Mouse (Mus musculus): ENCODE results near the gene Gm27027. TPM values are rescaled to one million over a fixed set of nuclear protein-coding genes. Genes with fewer than 3 reads are reported as not detected.

Gm27027 gene
- polyA plus RNA-seq, 1 experiment from 2014 or later, result not detected

DNA sequence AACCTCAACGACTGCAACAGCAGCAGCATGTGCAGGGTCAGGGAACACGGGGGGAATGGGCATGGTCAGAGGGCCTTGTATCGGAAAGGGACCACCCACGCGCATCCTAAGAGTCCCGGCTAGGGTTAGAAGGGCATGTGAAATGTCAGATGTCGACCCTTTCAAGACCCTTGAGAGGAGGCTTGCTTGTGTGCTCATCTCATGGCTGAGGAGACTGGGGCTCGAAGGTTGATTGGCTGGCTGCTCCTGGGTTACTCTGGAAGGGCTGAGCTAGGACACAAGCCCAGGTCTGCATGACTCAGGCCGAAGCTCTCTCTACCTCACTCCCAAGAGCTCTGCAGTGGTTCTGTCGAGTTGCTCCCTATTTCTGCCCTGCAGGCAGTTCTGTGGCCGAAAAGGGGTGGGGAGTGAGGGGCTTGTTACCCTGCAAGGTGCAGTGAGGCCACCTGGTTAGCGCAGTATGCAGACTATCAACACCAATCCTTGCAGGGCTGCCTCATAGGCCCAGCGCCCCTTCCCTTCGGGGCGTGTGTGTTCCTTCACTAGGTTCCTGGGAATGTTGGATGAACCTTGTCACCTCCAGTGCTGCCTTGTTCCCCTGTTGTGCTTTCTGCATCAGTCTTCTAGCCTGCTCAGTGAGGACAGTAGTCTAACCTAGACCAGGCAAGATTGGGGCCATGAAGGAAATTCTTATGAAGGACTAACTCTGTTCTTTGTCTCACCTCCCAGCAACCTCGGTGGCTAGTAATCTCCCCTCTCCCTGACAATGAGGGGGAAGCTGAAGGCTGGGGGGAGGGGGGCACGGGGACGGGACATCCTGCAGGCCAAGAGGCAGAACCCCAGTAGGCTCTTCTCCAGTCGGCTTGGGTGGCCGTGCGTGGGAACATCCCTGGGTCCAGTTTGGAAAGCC lies 20.4 kb downstream of the Gm27027 start:
- WGBS, result 14% methylated on average over 21 of the region's 21 CpGs
- 0 out of 2 replicates have a peak, but pooled peaks cover 2% of the 10 kb centered on the region for H3K27me3 ChIP-seq
- peak overlapping the region; percentile 93 for H3K4me2 ChIP-seq
- no peaks in the 10 kb centered on the region for H3K9me3 ChIP-seq
- peaks cover 29% of the 10 kb centered on the region for H3K4me1 ChIP-seq
- ATAC-seq (ENCODE audit: insufficient number of reproducible peaks, insufficient read depth, low FRiP score, low TSS enrichment, low read depth), result peak; percentile 22; the same call in 1 of the 2 replicates
- H3K27ac ChIP-seq, result peak overlapping the region; percentile 8
- H3K9ac ChIP-seq, result peak overlapping the region; percentile 70
- peaks cover 22% of the 10 kb centered on the region for H3K36me3 ChIP-seq
- peak overlapping the region; percentile 49 for H3K4me3 ChIP-seq

DNA sequence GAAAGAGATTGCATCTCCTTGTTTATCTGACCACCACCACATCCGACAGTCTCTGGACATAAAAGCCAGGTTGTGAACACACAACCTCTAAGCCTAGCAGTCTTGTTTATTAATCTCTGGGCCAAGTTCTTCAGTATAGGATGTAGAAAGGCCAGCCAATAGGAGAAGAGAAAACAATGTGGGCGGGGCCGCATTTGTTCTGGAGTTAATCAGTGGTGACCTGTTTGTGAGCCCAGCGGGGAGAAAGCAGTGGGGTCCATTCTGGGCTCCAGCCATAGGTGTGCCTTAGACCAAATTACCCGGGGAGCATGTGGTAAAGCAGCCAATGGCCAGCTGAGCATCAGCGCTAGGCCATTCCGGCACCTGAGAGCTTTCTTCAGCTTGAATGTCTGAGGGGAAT lies 21.1 kb downstream of the Gm27027 start:
- no peak overlapping the region for H3K4me2 ChIP-seq
- no peak overlapping the region for H3K4me3 ChIP-seq
- peaks cover 29% of the 10 kb centered on the region for H3K4me1 ChIP-seq
- H3K36me3 ChIP-seq, result peaks cover 15% of the 10 kb centered on the region
- H3K27ac ChIP-seq, result no peak overlapping the region
- ATAC-seq (ENCODE audit: insufficient number of reproducible peaks, insufficient read depth, low FRiP score, low TSS enrichment, low read depth), result no peak
- H3K9me3 ChIP-seq, result no peaks in the 10 kb centered on the region
- 39% methylated on average over 7 of the region's 7 CpGs for WGBS
- no peak overlapping the region for H3K9ac ChIP-seq
- H3K27me3 ChIP-seq, result 0 out of 2 replicates have a peak, but pooled peaks cover 2% of the 10 kb centered on the region

DNA sequence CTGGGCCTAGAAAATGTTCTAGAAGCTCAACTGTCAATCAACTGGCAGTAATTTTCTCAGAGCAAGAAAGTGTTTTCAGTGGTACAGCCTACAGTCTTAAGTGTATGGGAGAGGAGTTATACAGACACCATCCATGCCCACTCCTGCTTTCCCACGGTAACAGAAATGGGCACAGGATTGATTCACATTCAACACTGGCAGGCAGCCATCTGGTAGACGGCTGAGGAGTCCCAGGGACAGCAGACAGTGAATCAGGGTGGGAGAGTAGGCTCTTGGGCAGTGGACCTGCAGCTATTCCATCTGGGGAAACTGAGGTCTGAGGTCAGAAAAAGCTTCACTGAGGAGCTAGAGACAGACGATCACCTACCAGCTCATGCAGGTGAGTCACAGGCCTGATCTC lies 24.5 kb downstream of the Gm27027 start:
- H3K27me3 ChIP-seq, result 0 out of 2 replicates have a peak, but pooled peaks cover 2% of the 10 kb centered on the region
- H3K4me1 ChIP-seq, result peaks cover 17% of the 10 kb centered on the region
- no peak overlapping the region for H3K4me3 ChIP-seq
- ATAC-seq (ENCODE audit: insufficient number of reproducible peaks, insufficient read depth, low FRiP score, low TSS enrichment, low read depth), result no peak
- H3K4me2 ChIP-seq, result no peak overlapping the region
- no peaks in the 10 kb centered on the region for H3K9me3 ChIP-seq
- no peaks in the 10 kb centered on the region for H3K36me3 ChIP-seq
- 75% methylated on average over 3 of the region's 3 CpGs for WGBS
- H3K9ac ChIP-seq, result no peak overlapping the region
- no peak overlapping the region for H3K27ac ChIP-seq

DNA sequence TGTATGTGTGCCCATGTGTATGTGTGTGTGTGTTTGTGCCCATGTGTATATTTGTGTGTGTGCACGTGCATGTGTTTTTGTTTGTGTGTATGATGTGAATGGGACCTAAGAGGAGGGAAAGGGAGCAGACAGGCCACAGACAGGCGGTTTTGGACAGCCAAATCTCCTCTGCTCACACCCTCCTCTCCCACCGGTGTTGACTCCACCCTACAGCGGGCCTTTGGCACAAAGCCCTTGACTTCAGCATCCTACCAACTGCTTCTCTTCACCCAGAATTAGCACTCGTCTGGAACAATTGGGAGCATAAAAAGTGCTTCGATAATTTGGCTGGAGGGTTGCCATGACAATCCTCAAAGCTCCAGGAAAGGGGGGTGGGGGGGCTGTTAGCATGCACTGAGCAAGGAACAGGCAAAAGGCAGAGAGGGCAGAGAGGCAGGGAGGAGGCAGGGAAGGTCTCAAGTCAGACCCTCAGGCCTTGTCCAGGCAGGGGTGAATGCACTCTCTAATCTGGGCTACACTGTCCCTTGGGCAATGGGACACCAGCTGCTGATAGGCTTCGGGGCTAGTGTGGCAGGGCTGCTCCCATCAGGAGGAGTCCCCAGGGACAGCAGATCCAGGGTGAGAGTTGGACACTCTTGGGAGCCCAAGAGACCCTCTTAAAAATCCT lies 31.5 kb downstream of the Gm27027 start:
- 61% methylated on average over 7 of the region's 7 CpGs for WGBS
- Histone ChIP-seq H3K4me3 (no peak overlapping the region), H3K27me3 (peaks cover 13% of the 10 kb centered on the region; the same call in 1 of the 2 replicates), H3K36me3 (no peaks in the 10 kb centered on the region), H3K9me3 (no peaks in the 10 kb centered on the region), H3K4me1 (peaks cover 4% of the 10 kb centered on the region), H3K27ac (no peak overlapping the region), H3K9ac (no peak overlapping the region), H3K4me2 (no peak overlapping the region)
- no peak; the same call in 1 of the 2 replicates for ATAC-seq (ENCODE audit: insufficient number of reproducible peaks, insufficient read depth, low FRiP score, low TSS enrichment, low read depth)

DNA sequence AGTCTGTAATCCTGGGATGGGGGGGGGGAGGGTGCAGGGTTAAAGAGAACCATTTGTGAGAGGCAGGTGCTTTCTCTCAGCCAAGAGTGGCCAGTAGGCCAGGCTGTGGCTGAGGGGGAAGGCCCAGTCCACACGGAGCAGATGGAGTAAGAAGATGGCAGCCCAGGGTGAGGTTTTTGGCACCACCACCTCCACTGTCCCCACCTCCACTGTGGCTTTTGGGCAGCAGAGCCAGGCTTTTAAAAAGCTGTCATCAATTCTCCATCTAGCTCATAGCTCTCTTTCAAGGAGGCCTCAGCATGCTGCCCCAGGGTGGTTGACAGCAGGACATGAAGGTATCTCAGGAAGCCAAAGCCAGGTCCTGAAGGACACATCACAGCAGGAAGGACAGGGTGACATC lies 32.4 kb downstream of the Gm27027 start:
- WGBS, result 86% methylated on average over 1 of the region's 1 CpGs
- no peak overlapping the region for H3K4me2 ChIP-seq

DNA sequence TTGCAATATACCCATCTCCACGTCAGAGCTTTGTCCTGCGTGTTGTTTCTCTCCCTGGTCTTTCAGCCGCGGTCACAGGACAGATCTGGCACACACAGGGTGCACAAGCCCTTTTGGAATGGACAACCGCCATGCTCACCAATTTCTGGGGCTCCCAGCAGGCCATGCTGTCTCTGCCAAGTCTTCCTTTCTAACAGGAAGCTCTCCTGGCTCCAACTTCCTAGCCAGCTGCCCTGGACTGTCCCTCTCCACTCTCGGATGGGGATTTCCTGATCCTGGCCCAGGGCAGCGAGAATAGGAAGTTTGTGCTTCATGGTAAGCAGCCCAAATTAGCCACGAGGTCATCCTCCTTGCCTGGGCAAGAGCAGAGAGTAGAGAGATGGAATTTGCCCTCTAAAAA lies 34.4 kb downstream of the Gm27027 start:
- Histone ChIP-seq H3K4me3 (no peak overlapping the region), H3K4me2 (no peak overlapping the region), H3K9ac (no peak overlapping the region), H3K27me3 (peaks cover 40% of the 10 kb centered on the region), H3K27ac (no peak overlapping the region), H3K4me1 (peaks cover 9% of the 10 kb centered on the region), H3K9me3 (no peaks in the 10 kb centered on the region), H3K36me3 (no peaks in the 10 kb centered on the region)
- no peak for ATAC-seq (ENCODE audit: insufficient number of reproducible peaks, insufficient read depth, low FRiP score, low TSS enrichment, low read depth)
- 64% methylated on average over 8 of the region's 8 CpGs for WGBS

More for the DNA sequence above, 32.4 kb downstream of the Gm27027 start:
- Histone ChIP-seq H3K4me1 (peaks cover 4% of the 10 kb centered on the region), H3K36me3 (no peaks in the 10 kb centered on the region), H3K9ac (no peak overlapping the region), H3K4me3 (no peak overlapping the region), H3K9me3 (no peaks in the 10 kb centered on the region), H3K27ac (no peak overlapping the region), H3K27me3 (peaks cover 19% of the 10 kb centered on the region)
- ATAC-seq (ENCODE audit: insufficient number of reproducible peaks, insufficient read depth, low FRiP score, low TSS enrichment, low read depth), result no peak

DNA sequence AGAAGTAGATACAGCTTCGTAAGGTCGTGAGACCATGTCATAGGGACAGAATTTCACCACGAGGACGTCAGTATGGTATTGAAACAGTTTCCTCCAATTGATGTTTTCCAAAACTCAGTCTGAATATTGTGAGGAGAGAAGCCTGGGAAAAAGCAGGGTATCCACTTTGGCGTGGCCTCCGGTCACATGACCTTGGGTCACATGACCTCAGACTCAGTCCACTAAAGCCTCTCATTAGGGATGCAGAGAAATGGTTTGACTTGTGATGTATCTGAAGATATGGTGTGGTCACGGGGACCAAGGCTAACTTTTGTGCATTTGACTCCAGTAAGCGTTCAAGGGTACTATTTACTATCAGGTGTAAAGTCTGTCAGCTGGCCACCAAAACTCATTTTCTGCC lies 36.8 kb downstream of the Gm27027 start:
- H3K4me3 ChIP-seq, result no peak overlapping the region
- no peak overlapping the region for H3K27ac ChIP-seq
- ATAC-seq (ENCODE audit: insufficient number of reproducible peaks, insufficient read depth, low FRiP score, low TSS enrichment, low read depth), result no peak
- no peaks in the 10 kb centered on the region for H3K9me3 ChIP-seq
- H3K4me1 ChIP-seq, result peaks cover 26% of the 10 kb centered on the region
- no peak overlapping the region for H3K9ac ChIP-seq
- no peak overlapping the region for H3K4me2 ChIP-seq
- H3K36me3 ChIP-seq, result no peaks in the 10 kb centered on the region
- H3K27me3 ChIP-seq, result peaks cover 63% of the 10 kb centered on the region
- WGBS, result 73% methylated on average over 8 of the region's 8 CpGs

DNA sequence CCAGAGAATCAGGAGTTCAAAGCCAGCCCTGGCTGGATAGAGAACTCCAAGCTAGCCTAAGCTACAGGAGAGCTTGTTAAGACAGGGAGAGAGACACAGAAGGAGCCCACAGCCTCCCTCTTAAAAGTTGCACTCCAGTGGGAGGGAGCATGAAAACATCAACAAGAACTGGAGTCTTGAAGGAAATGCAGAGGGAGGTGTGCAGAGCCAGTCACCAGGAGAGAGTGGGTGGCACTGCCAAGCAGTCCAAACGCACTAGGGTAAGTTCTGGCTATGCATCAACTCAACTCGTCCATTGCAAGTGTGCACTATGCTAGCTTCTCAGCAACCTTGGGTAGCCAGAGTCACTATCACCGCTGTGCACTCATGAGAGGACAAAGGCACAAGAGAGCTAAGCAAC lies 37.9 kb downstream of the Gm27027 start:
- Histone ChIP-seq H3K4me2 (no peak overlapping the region), H3K4me3 (no peak overlapping the region), H3K27me3 (peaks cover 75% of the 10 kb centered on the region), H3K4me1 (peaks cover 26% of the 10 kb centered on the region), H3K36me3 (no peaks in the 10 kb centered on the region), H3K9me3 (no peaks in the 10 kb centered on the region), H3K27ac (no peak overlapping the region), H3K9ac (no peak overlapping the region)
- WGBS, result 72% methylated on average over 3 of the region's 3 CpGs
- no peak for ATAC-seq (ENCODE audit: insufficient number of reproducible peaks, insufficient read depth, low FRiP score, low TSS enrichment, low read depth)

DNA sequence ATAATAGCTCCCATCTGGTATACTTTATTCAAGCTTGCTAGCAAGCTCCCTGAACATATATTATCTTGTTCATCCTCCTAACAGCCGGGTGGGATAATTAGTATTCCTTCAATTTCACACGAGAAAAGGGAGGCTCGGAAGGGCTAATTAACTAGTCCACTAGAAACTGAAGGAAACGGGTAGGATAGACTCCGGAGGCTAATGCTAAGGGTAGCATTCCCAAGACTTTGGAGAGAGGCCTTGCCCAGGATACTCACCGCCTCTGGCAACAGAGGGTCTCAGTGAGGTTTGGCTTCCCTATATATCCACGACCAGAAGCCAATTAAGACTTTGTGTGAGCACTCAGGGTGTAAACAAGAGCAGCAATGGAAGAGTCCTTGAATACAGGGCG lies 38.4 kb downstream of the Gm27027 start:
- Histone ChIP-seq H3K9me3 (no peaks in the 10 kb centered on the region), H3K27me3 (peaks cover 79% of the 10 kb centered on the region), H3K4me2 (peak overlapping the region; percentile 94), H3K9ac (0 out of 2 replicates have a peak overlapping the region, but pooled peaks have one; percentile 74), H3K4me1 (peaks cover 26% of the 10 kb centered on the region), H3K27ac (no peak overlapping the region), H3K4me3 (no peak overlapping the region), H3K36me3 (no peaks in the 10 kb centered on the region)
- WGBS, result 34% methylated on average over 8 of the region's 8 CpGs
- ATAC-seq (ENCODE audit: insufficient number of reproducible peaks, insufficient read depth, low FRiP score, low TSS enrichment, low read depth), result no peak

DNA sequence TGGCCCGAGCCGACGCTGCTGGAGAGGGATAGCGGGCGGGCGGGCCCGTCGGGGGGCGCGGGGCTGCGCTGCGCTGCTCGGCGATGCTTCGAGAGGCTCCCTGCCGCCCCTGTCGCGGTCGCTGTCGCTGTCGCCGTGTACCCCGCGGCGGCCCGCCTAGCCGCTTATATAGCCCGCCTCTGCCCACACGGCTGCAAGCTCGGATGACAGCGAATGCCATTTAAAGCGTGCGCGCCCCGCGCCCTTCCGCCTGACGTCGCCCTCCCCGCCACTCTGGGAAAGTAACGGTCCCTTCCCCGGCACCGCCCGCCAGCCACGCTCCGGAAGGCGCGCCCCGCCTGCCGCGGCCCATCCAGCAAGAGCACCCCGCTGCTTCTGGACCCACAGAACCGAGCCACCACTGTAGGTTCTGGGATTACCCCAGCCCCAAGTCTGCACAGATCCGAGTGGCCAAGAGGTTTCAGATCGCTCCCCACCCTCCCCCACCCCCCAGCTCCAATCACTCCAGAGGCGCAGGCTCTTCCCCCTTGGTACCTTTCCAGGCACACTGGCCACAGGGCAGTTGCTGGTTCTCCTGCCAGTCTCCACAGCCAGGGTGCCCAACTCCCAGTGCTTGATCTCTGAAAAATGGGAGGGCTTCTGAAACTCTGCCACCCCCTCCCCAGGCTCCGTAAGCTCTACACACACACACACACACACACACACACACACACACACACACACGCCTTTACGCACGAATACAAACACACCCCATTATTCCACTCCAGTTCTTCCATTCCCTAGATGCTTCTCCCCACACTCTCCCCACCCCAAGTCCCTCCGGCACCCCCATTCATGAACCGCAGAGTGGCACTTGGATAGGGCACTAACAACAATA lies 39.0 kb downstream of the Gm27027 start, which contains the start of gene Gm13889:
Gm13889 (minus strand) TSS at position 294 of the 877 bp plus-strand sequence.
- peak within 1 kb of the TSS; percentile 64 for H3K4me3 ChIP-seq
- H3K4me1 ChIP-seq, result peaks cover 26% of the 10 kb centered on the region
- H3K9me3 ChIP-seq, result no peaks in the 10 kb centered on the region
- no peak within 1 kb of the TSS for H3K27ac ChIP-seq
- peak within 1 kb of the TSS; percentile 94 for H3K4me2 ChIP-seq
- H3K9ac ChIP-seq, result peak within 1 kb of the TSS; percentile 74
- ATAC-seq (ENCODE audit: insufficient number of reproducible peaks, insufficient read depth, low FRiP score, low TSS enrichment, low read depth), result peak; percentile 33; the same call in 1 of the 2 replicates
- 4% methylated on average over 51 of the region's 62 CpGs for WGBS
- H3K36me3 ChIP-seq, result no peaks in the 10 kb centered on the region
- H3K27me3 ChIP-seq, result peaks cover 84% of the 10 kb centered on the region

DNA sequence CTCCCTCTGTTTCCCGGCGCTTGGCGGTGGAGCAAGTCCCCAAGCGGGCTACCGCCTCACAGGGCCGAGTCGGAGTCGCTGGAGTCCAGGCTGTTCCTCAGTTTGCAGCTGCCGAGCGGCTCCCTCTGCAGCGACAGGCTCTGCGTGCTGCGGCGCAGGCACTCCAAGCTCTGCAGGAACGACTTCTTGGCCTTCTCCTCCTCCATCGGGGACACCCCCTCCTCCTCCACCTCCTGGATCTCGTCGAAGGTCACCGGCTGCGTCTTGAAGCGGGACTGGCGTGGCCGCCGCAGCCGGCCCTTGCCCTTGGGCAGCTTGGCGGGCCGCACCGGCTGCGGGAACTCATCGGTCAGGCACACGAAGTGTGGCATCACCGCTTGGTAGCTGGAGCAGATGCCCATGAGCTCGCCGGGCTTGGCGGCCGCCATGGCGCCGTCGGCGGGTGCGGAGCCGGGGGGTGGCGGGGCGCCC lies 39.8 kb downstream of the Gm27027 start:
- Histone ChIP-seq H3K36me3 (no peaks in the 10 kb centered on the region), H3K4me3 (peak overlapping the region; percentile 64), H3K27me3 (peaks cover 86% of the 10 kb centered on the region), H3K4me2 (peak overlapping the region; percentile 94), H3K9ac (peak overlapping the region; percentile 74), H3K4me1 (peaks cover 26% of the 10 kb centered on the region), H3K9me3 (no peaks in the 10 kb centered on the region), H3K27ac (no peak overlapping the region)
- ATAC-seq (ENCODE audit: insufficient number of reproducible peaks, insufficient read depth, low FRiP score, low TSS enrichment, low read depth), result no peak
- under 1% methylated on average over 43 of the region's 44 CpGs for WGBS
